Comparison of ENCODE assay signal across 8 mouse cellular contexts in genomic region chr8:53663946-53664345, GRCm38 (mm10). TPM values are rescaled to one million over a fixed set of nuclear protein-coding genes. Genes with fewer than 3 reads are reported as not detected.
DNase-seq lines count a peak whose midpoint lies in the region; ATAC-seq lines count a peak whose summit lies in the region.

No protein-coding gene starts in this region.

- peak; percentile 67 for DNase-seq in layer of hippocampus, adult 11-12 months (ENCODE audit: low spot score)
- no peak for DNase-seq in layer of hippocampus, adult 9-10 months (ENCODE audit: low spot score)
- peak; percentile 13 for DNase-seq in T-cell, adult 2 months (ENCODE audit: low spot score)
- DNase-seq in cerebellum, postnatal 36 days = peak; percentile 23 to 41
- DNase-seq in hindlimb bud, embryonic 11.5 days (ENCODE audit: extremely low spot score, low read depth, low spot score) = peak; percentile 33
- peak; percentile 46 for DNase-seq in liver, embryonic 11.5 days (ENCODE audit: low spot score)
- peak; percentile 65 to 71 for DNase-seq in right cerebral cortex, adult 2 months (ENCODE audit: low spot score in 2 of 2)

- no peak for ATAC-seq in liver, embryonic 11.5 days (replicated peaks; ENCODE audit: low FRiP score)
- no peak; the same call in 1 of the 2 replicates for ATAC-seq in erythroid progenitor cell, adult 5-6 weeks (replicated peaks; ENCODE audit: low FRiP score, poor library complexity, severe bottlenecking)

- 26% methylated on average over 4 of the region's 4 CpGs for WGBS in liver, embryonic 11.5 days

- no peaks in the 10 kb centered on the region for H3K9me3 ChIP-seq in liver, embryonic 11.5 days (ENCODE audit: control insufficient read depth, low read length)

- H3K27ac ChIP-seq in liver, embryonic 11.5 days (ENCODE audit: low read depth, low read length) = no peak overlapping the region

- no peak overlapping the region for H3K4me2 ChIP-seq in liver, embryonic 11.5 days

- no peak overlapping the region for H3K9ac ChIP-seq in liver, embryonic 11.5 days (ENCODE audit: low read depth, low read length)

- no peak overlapping the region for H3K4me3 ChIP-seq in liver, embryonic 11.5 days (ENCODE audit: low read depth, low read length)

- H3K27me3 ChIP-seq in liver, embryonic 11.5 days (replicated peaks; ENCODE audit: control insufficient read depth, insufficient read depth, low read length) = no peaks in the 10 kb centered on the region

- no peaks in the 10 kb centered on the region for H3K4me1 ChIP-seq in liver, embryonic 11.5 days (replicated peaks; ENCODE audit: control insufficient read depth, insufficient read depth, low read length)

- H3K36me3 ChIP-seq in liver, embryonic 11.5 days (ENCODE audit: control insufficient read depth, insufficient read depth, low read length) = no peaks in the 10 kb centered on the region

RNA-seq across cellular contexts. Expression of gene Neil3, which starts 25.1 kb away (rescaled TPM):
- 22.1 and 24.6 TPM in 2 replicates for polyA plus RNA-seq in liver, embryonic 11.5 days (2014; fragmentation: Nextera tagmentation; extraction: Ambion mirVana)
- 417 and 559 TPM in 2 replicates for total RNA-seq in erythroid progenitor cell, adult 5-6 weeks (2015; ENCODE audit: low replicate concordance)
- total RNA-seq in erythroid progenitor cell, adult 5-6 weeks (2017; ENCODE audit: low replicate concordance) = 465 and 490 TPM in 2 replicates
